Mouse (Mus musculus) E14TG2a.4 (cell line): ENCODE data around the gene Sgms1.

ENCODE experiments used
- CTCF ChIP-seq: conservative IDR thresholded peaks from 2 replicates; pipeline ENCODE4 v1.5.1; 2014; ENCODE audit warnings: low read length
- NANOG ChIP-seq: IDR thresholded peaks from 2 replicates; pipeline ENCODE4 v1.6.1; 2014; ENCODE audit warnings: borderline replicate concordance, low read length, mixed read lengths
- POU5F1 ChIP-seq: IDR thresholded peaks from 2 replicates; pipeline ENCODE4 v1.6.1; 2014; ENCODE audit warnings: low read length, borderline replicate concordance

- no peak for TF ChIP-seq CTCF
- TF ChIP-seq NANOG: no peak
- no peak for TF ChIP-seq POU5F1
Observed at GRCm38 (mm10) chr19:32340168-32340567, 49.3 kb downstream of the Sgms1 start.
